Mouse (Mus musculus) liver, embryonic 16.5 days (tissue): Measurements from ENCODE around the gene Foxo6. TPM values are rescaled to one million over a fixed set of nuclear protein-coding genes. Genes with fewer than 3 reads are reported as not detected.

ENCODE experiments used
- polyA plus RNA-seq: library from polyadenylated mRNA; unstranded; fragments of >200 nt; fragmentation: Nextera tagmentation; extraction: Ambion mirVana; gene quantifications from 2 replicates; pipeline ENCODE4 v1.2.1, GENCODE M21; 2015

Foxo6 gene
- polyA plus RNA-seq, 1 experiment from 2014 or later = not detected

Other genes starting within 250 kb of the Foxo6 start
- gene AL607142.1, start 222.4 kb downstream of the Foxo6 start, polyA plus RNA-seq = not detected in 2 replicates
- 0.07 TPM in 1 of 2 replicates, not detected in the other for gene Edn2, start 126.1 kb downstream of the Foxo6 start, polyA plus RNA-seq
- 9.6 and 10.1 TPM in 2 replicates for gene Scmh1, start 117.9 kb upstream of the Foxo6 start, polyA plus RNA-seq
- not detected in 2 replicates for gene Slfnl1, start 244.9 kb upstream of the Foxo6 start, polyA plus RNA-seq